Mouse (Mus musculus) embryo, embryonic 9.5 days (tissue): ENCODE measurements around the gene Slc3a2.
A peak's percentile ranks its signal among the peaks of the same experiment; 100 is the strongest.
"Not testable (repeated sequence)": the region's sequence is repeated elsewhere in the genome, so short reads cannot be mapped to it uniquely, and the experiment has no call there.

ENCODE experiments used
- DNase-seq: peaks from one replicate; pipeline ENCODE4 v3.0.0-alpha.2; 2017; ENCODE audit errors: extremely low spot score

The Slc3a2 gene

GRCm38 (mm10) chr19:8722907-8723573 is at the start of gene Slc3a2:
Slc3a2 (minus strand) TSS chr19:8723369.
- peak; percentile 96 for DNase-seq

GRCm38 (mm10) chr19:8770567-8771270 is 47.5 kb upstream of the Slc3a2 start, which contains the start of gene Tmem223:
Tmem223 (plus strand) TSS chr19:8770996.
- DNase-seq, result peak; percentile 83

GRCm38 (mm10) chr19:8765562-8765961 is 42.4 kb upstream of the Slc3a2 start:
- no peak for DNase-seq

GRCm38 (mm10) chr19:8763276-8763675 is 40.1 kb upstream of the Slc3a2 start:
- no peak for DNase-seq

- DNase-seq, result no peak
Observed at GRCm38 (mm10) chr19:8760757-8761156, 37.6 kb upstream of the Slc3a2 start.

- DNase-seq, result no peak
Observed at GRCm38 (mm10) chr19:8758899-8759298, 35.7 kb upstream of the Slc3a2 start.

GRCm38 (mm10) chr19:8757471-8757998 is 34.4 kb upstream of the Slc3a2 start:
- no peak for DNase-seq

- DNase-seq, result peak; percentile 89
Observed at GRCm38 (mm10) chr19:8756635-8757387, 33.6 kb upstream of the Slc3a2 start, which contains the start of gene Nxf1. Nxf1 (plus strand) TSS chr19:8757073.

GRCm38 (mm10) chr19:8755652-8756051 is 32.5 kb upstream of the Slc3a2 start:
- DNase-seq, result no peak

GRCm38 (mm10) chr19:8747368-8747767 is 24.2 kb upstream of the Slc3a2 start:
- no peak for DNase-seq

- no peak for DNase-seq
Observed at GRCm38 (mm10) chr19:8745382-8745781, 22.2 kb upstream of the Slc3a2 start.

GRCm38 (mm10) chr19:8742176-8742575 is 19.0 kb upstream of the Slc3a2 start:
- DNase-seq, result no peak

- DNase-seq, result peak; percentile 97
Observed at GRCm38 (mm10) chr19:8741243-8741869, 18.2 kb upstream of the Slc3a2 start, which contains the start of gene Stx5a. Stx5a (plus strand) TSS chr19:8741413.

GRCm38 (mm10) chr19:8740603-8741002 is 17.4 kb upstream of the Slc3a2 start, which contains the start of gene 1700092M07Rik:
1700092M07Rik (plus strand) TSS chr19:8740718.
- DNase-seq, result no peak

GRCm38 (mm10) chr19:8739646-8740045 is 16.5 kb upstream of the Slc3a2 start:
- no peak for DNase-seq

- DNase-seq, result no peak
Observed at GRCm38 (mm10) chr19:8738911-8739310, 15.7 kb upstream of the Slc3a2 start.

GRCm38 (mm10) chr19:8736160-8736467 is 12.9 kb upstream of the Slc3a2 start:
- DNase-seq, result no peak

- peak; percentile 93 for DNase-seq
Observed at GRCm38 (mm10) chr19:8735389-8736159, 12.4 kb upstream of the Slc3a2 start, which contains the start of gene Wdr74. Wdr74 (plus strand) TSS chr19:8735827.

GRCm38 (mm10) chr19:8734334-8734733 is 11.2 kb upstream of the Slc3a2 start:
- DNase-seq, result no peak

- not testable (repeated sequence) for DNase-seq
Observed at GRCm38 (mm10) chr19:8728335-8729099, 5.3 kb upstream of the Slc3a2 start.
